Mouse (Mus musculus) MEL (cell line): ENCODE results near the gene Qrsl1. TPM values are rescaled to one million over a fixed set of nuclear protein-coding genes. Genes with fewer than 3 reads are reported as not detected.

Experiments
- DNase-seq: peaks from one replicate; pipeline ENCODE4 v3.0.0; 2011; ENCODE audit warnings: low read depth, low spot score
- H3K27ac ChIP-seq: 2 replicates; pipeline ENCODE4 v1.5.1; 2012; ENCODE audit warnings: low read depth, mild to moderate bottlenecking, control low read depth, low read length, moderate library complexity; ENCODE audit not compliant: control insufficient read depth
- H3K27me3 ChIP-seq, 2 experiments: fragments of 150-350 bp in 1 of 2; sonication (generic) in 1 of 2; 2 replicates each; pipeline ENCODE4 v1.6.1; 2012; ENCODE audit warnings: low read length in 2 of 2, mild to moderate bottlenecking in 2 of 2, improper control_type of control experiment in 1 of 2, moderate library complexity in 1 of 2; ENCODE audit not compliant: insufficient read depth in 2 of 2, control insufficient read depth in 1 of 2
- H3K36me3 ChIP-seq, 2 experiments: 2 replicates each; pipeline ENCODE4 v1.6.1; 2012 to 2014; ENCODE audit warnings: low read length in 2 of 2, improper control_type of control experiment in 1 of 2, inconsistent platforms in 1 of 2, mild to moderate bottlenecking in 1 of 2; ENCODE audit not compliant: insufficient read depth in 2 of 2, control insufficient read depth in 1 of 2
- H3K4me1 ChIP-seq, 2 experiments: fragments of 150-350 bp in 1 of 2; sonication (generic) in 1 of 2; 2 replicates each; pipeline ENCODE4 v1.6.1; 2012; ENCODE audit warnings: low read length in 2 of 2, improper control_type of control experiment in 1 of 2, mild to moderate bottlenecking in 1 of 2; ENCODE audit not compliant: insufficient read depth in 2 of 2, control insufficient read depth in 1 of 2
- H3K4me3 ChIP-seq, 2 experiments: fragments of 150-350 bp in 1 of 2; sonication (generic) in 1 of 2; 2 replicates each; pipeline ENCODE4 v1.5.1; 2012; ENCODE audit warnings: low read depth in 2 of 2, low read length in 2 of 2, mild to moderate bottlenecking in 2 of 2, moderate library complexity in 2 of 2, control low read depth in 1 of 2, improper control_type of control experiment in 1 of 2; ENCODE audit not compliant: control insufficient read depth in 1 of 2, insufficient read depth in 1 of 2
- H3K79me2 ChIP-seq: 2 replicates; pipeline ENCODE4 v1.6.1; 2012; ENCODE audit warnings: mild to moderate bottlenecking, low read length, moderate library complexity; ENCODE audit not compliant: control insufficient read depth, poor library complexity, insufficient read depth
- H3K9ac ChIP-seq: 2 replicates; pipeline ENCODE4 v1.6.1; 2012; ENCODE audit warnings: low read depth, mild to moderate bottlenecking, control low read depth, low read length, moderate library complexity; ENCODE audit not compliant: control insufficient read depth, poor library complexity, severe bottlenecking
- H3K9me3 ChIP-seq: fragments of 150-350 bp; sonication (generic); replicated peaks from 2 replicates; pipeline ENCODE4 v1.6.1; 2012; ENCODE audit warnings: mild to moderate bottlenecking, low read length, improper control_type of control experiment, moderate library complexity; ENCODE audit not compliant: insufficient read depth
- BHLHE40 ChIP-seq: IDR thresholded peaks from 2 replicates; pipeline ENCODE4 v1.6.1; 2012; ENCODE audit warnings: low read depth, mild to moderate bottlenecking, inconsistent platforms, low read length, improper control_type of control experiment, borderline replicate concordance
- CHD1 ChIP-seq: IDR thresholded peaks from 2 replicates; pipeline ENCODE4 v1.6.1; 2012; ENCODE audit warnings: low read depth, mild to moderate bottlenecking, inconsistent platforms, low read length, improper control_type of control experiment
- CTCF ChIP-seq, 3 experiments: IDR thresholded peaks in 2 of 3; conservative IDR thresholded peaks in 1 of 3; 2 replicates each; pipeline ENCODE4 v1.5.1; 2011 to 2012; ENCODE audit warnings: low read length in 3 of 3, low read depth in 2 of 3, mild to moderate bottlenecking in 2 of 3, improper control_type of control experiment in 1 of 3, inconsistent platforms in 1 of 3, mixed read lengths in 1 of 3, moderate library complexity in 1 of 3; ENCODE audit not compliant: control insufficient read depth in 1 of 3, insufficient read depth in 1 of 3, poor library complexity in 1 of 3, severe bottlenecking in 1 of 3
- E2F4 ChIP-seq: IDR thresholded peaks from 2 replicates; pipeline ENCODE4 v1.6.1; 2011; ENCODE audit warnings: low read depth, low read length, improper control_type of control experiment, borderline replicate concordance
- EP300 ChIP-seq, 2 experiments: IDR thresholded peaks; 2 replicates each; pipeline ENCODE4 v1.6.1; 2011; ENCODE audit warnings: improper control_type of control experiment in 2 of 2, low read length in 2 of 2, low read depth in 1 of 2, mild to moderate bottlenecking in 1 of 2
- ETS1 ChIP-seq: IDR thresholded peaks from 2 replicates; pipeline ENCODE4 v1.6.1; 2012; ENCODE audit warnings: low read depth, mild to moderate bottlenecking, inconsistent platforms, low read length, improper control_type of control experiment, moderate library complexity
- HCFC1 ChIP-seq: IDR thresholded peaks from 2 replicates; pipeline ENCODE4 v1.6.1; 2012; ENCODE audit warnings: low read depth, mild to moderate bottlenecking, inconsistent platforms, low read length, improper control_type of control experiment, moderate library complexity
- MAFK ChIP-seq: IDR thresholded peaks from 2 replicates; pipeline ENCODE4 v1.6.1; 2011; ENCODE audit warnings: low read depth, mild to moderate bottlenecking, low read length, improper control_type of control experiment, borderline replicate concordance
- MAX ChIP-seq: IDR thresholded peaks from 2 replicates; pipeline ENCODE4 v1.6.1; 2011; ENCODE audit warnings: low read length, improper control_type of control experiment
- NELFE ChIP-seq: IDR thresholded peaks from 2 replicates; pipeline ENCODE4 v1.6.1; 2011; ENCODE audit warnings: low read depth, low read length, improper control_type of control experiment
- RCOR1 ChIP-seq: IDR thresholded peaks from 2 replicates; pipeline ENCODE4 v1.6.1; 2012; ENCODE audit warnings: low read depth, mild to moderate bottlenecking, inconsistent platforms, low read length, improper control_type of control experiment
- SIN3A ChIP-seq: IDR thresholded peaks from 2 replicates; pipeline ENCODE4 v1.6.1; 2012; ENCODE audit warnings: low read length, improper control_type of control experiment, inconsistent platforms
- SMC3 ChIP-seq: IDR thresholded peaks from 2 replicates; pipeline ENCODE4 v1.6.1; 2011; ENCODE audit warnings: low read depth, low read length, improper control_type of control experiment
- TAL1 ChIP-seq: IDR thresholded peaks from 2 replicates; pipeline ENCODE4 v1.6.1; 2012; ENCODE audit warnings: mild to moderate bottlenecking, inconsistent platforms, low read length, moderate library complexity, mixed read lengths
- TBP ChIP-seq: IDR thresholded peaks from 2 replicates; pipeline ENCODE4 v1.8.0; 2011; ENCODE audit warnings: low read depth, low read length, improper control_type of control experiment
- ZMIZ1 ChIP-seq: IDR thresholded peaks from 2 replicates; pipeline ENCODE4 v1.6.1; 2012; ENCODE audit warnings: low read depth, mild to moderate bottlenecking, inconsistent platforms, low read length, improper control_type of control experiment, moderate library complexity
- ZNF384 ChIP-seq: IDR thresholded peaks from 2 replicates; pipeline ENCODE4 v1.6.1; 2012; ENCODE audit warnings: low read depth, mild to moderate bottlenecking, inconsistent platforms, low read length, improper control_type of control experiment
- polyA plus RNA-seq, 2 experiments: library from polyadenylated mRNA; stranded (reverse) in 1 of 2; unstranded in 1 of 2; fragments of >175 nt in 1 of 2; fragments of >200 nt in 1 of 2; gene quantifications; 2 replicates each; pipeline versions ENCODE4 v1.2.1 to v1.2.4; 2012; ENCODE audit warnings: low replicate concordance in 2 of 2, low read depth in 1 of 2; ENCODE audit not compliant: insufficient read length in 2 of 2, insufficient read depth in 1 of 2, missing spikeins in 1 of 2
- total RNA-seq: library from RNA; depleted of rRNA; stranded (reverse); fragments of 300-350 nt; gene quantifications from 2 replicates; pipeline ENCODE4 v1.2.3, GENCODE M21; 2012

Gene Qrsl1
- total and polyA plus RNA-seq, 3 experiments, result 19.1 to 19.5 TPM; not detected in 1

DNA sequence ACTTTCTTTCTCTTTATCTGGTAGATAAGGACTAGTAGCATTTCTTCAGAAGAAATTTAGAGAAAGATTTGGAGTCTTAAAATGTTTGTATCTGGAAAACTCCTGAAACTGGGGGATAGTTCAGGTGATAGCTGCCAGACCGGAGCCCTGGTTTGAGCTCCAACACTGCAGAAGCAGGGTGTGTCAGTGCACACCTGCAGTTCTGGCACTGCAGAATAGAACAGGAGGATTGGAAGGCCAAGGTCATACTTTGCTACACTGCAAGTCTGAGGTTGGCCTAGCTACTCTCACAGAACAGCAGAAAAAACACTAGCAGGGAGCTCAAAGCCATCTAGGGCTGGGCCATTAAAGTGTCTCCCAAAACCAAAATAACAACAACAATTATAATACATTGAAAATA is 3.0 kb upstream of the Qrsl1 start:
- H3K9ac ChIP-seq, result no peak overlapping the region
- H3K4me3 ChIP-seq, result no peak overlapping the region
- no peaks in the 10 kb centered on the region for H3K9me3 ChIP-seq
- H3K79me2 ChIP-seq, result peaks cover 16% of the 10 kb centered on the region
- no peak for DNase-seq
- H3K27ac ChIP-seq, result no peak overlapping the region
- peaks cover 2 to 10% of the 10 kb centered on the region in 2 experiments; a peak in 3 of 4 replicates for H3K4me1 ChIP-seq
- H3K27me3 ChIP-seq, result no peaks in the 10 kb centered on the region
- peaks cover 0 to 19% of the 10 kb centered on the region in 2 experiments; a peak in 2 of 4 replicates for H3K36me3 ChIP-seq
- TF ChIP-seq HCFC1 (no peak), MAFK (no peak), NELFE (no peak), BHLHE40 (no peak), CTCF (IDR thresholded peaks at IDR 0.05 in 2 of 3, conservative IDR thresholded peaks at IDR 0.05 in 1 of 3; ENCODE audit: control insufficient read depth in 1 of 3, insufficient read depth in 1 of 3, low read depth in 2 of 3, low read length in 3 of 3, poor library complexity in 1 of 3, severe bottlenecking in 1 of 3) (no peak), RCOR1 (no peak), MAX (no peak), CHD1 (no peak)

DNA sequence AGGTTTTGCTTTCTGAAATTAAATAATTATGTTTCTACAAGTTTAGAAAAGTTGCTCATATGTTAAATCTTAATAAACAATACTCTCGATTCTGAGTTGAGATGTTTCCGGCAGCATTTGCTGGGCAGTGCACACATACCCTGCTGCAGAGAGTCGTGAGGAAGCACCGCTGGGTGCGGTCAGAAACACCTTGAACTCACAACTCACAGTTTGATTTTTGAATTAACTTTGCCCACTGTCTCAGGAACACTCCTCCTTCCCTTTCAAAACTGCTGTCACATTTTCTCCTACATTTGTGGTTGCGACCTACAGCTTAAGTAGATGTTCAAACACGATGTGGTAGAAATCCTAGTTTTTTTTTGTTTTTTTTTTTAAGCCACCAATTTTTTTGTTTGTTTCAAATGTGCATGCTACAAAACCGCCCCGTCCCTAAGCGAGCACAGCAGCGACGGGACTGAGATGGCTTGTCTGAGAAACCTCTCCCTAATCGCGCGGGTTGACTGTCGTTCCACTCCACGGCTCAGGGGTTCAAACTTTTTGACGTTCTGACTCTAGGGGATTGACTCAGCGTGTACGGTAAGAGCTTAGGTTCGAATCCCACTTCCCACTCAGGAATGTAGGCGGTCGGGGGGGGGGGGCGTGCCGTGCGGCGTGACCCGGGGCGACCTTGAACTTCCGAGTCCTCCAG is 518 bp downstream of the Qrsl1 start:
- Histone ChIP-seq H3K27ac (peak overlapping the region; percentile 48), H3K9me3 (no peaks in the 10 kb centered on the region), H3K36me3 (peaks cover 0 to 13% of the 10 kb centered on the region in 2 experiments; a peak in 2 of 4 replicates), H3K79me2 (peaks cover 16% of the 10 kb centered on the region), H3K9ac (peak overlapping the region; percentile 73), H3K27me3 (no peaks in the 10 kb centered on the region), H3K4me3 (peak overlapping the region; percentile 79 to 97), H3K4me1 (peaks cover 2 to 9% of the 10 kb centered on the region in 2 experiments; a peak in 3 of 4 replicates)
- peak; percentile 76 for DNase-seq
- TF ChIP-seq BHLHE40 (no peak), ETS1 (0 out of 2 replicates have a peak, but pooled peaks have one; percentile 13), ZMIZ1 (0 out of 2 replicates have a peak, but pooled peaks have one; percentile 27), CHD1 (peak; percentile 46; the same call in 1 of the 2 replicates), ZNF384 (peak; percentile 70), SIN3A (no peak), E2F4 (0 out of 2 replicates have a peak, but pooled peaks have one; percentile 17), TBP (peak; percentile 92), EP300 (IDR thresholded peaks at IDR 0.05; ENCODE audit: low read depth in 1 of 2, low read length in 2 of 2) (no peak; a peak in 1 of 4 replicates), TAL1 (no peak), SMC3 (0 out of 2 replicates have a peak, but pooled peaks have one; percentile 9)
